Mouse (Mus musculus): ENCODE measurements around the gene Evc.

The Evc gene

GRCm38 (mm10) chr5:37241224-37241623 lies 95.5 kb downstream of the Evc start:
- no peak for DNase-seq (ENCODE audit: low spot score)

GRCm38 (mm10) chr5:37240550-37240949 lies 96.1 kb downstream of the Evc start:
- DNase-seq (ENCODE audit: low spot score): no peak
